Mouse (Mus musculus) forebrain, embryonic 14.5 days (tissue): ENCODE measurements at regions not wholly inside any gene's neighbourhood (a gene's known extent, or its start where the extent isn't known, plus 50 kb on each side); places are given as distances from the start of the nearest gene placed in this dataset.

Source experiments
- ATAC-seq: fragments of 200-750 bp; cut with Nextera tagmentation; 2 replicates; pipeline ENCODE4 v1.8.0; 2017; ENCODE audit warnings: mild to moderate bottlenecking, moderate library complexity
- DNase-seq: peaks from one replicate; pipeline ENCODE4 v3.0.0-alpha.2; 2015; ENCODE audit warnings: low spot score
- H3K27ac ChIP-seq: fragments of 300-500 bp; sonication (generic); 2 replicates; pipeline ENCODE4 v1.5.1; 2014; ENCODE audit warnings: low read depth, mild to moderate bottlenecking, control low read depth, low read length, moderate library complexity
- H3K27me3 ChIP-seq: fragments of 300-500 bp; sonication (generic); replicated peaks from 2 replicates; pipeline ENCODE4 v1.6.1; 2014; ENCODE audit warnings: low read length, control low read depth, mixed read lengths; ENCODE audit not compliant: control insufficient read depth, insufficient read depth
- H3K36me3 ChIP-seq: fragments of 300-500 bp; sonication (generic); 2 replicates; pipeline ENCODE4 v1.6.1; 2014; ENCODE audit warnings: low read length, control low read depth; ENCODE audit not compliant: control insufficient read depth, insufficient read depth
- H3K4me1 ChIP-seq: fragments of 300-500 bp; sonication (generic); 2 replicates; pipeline ENCODE4 v1.6.1; 2014; ENCODE audit warnings: antibody characterized with exemption, low read length, control low read depth; ENCODE audit not compliant: control insufficient read depth, insufficient read depth
- H3K4me2 ChIP-seq: fragments of 300-500 bp; sonication (generic); 2 replicates; pipeline ENCODE4 v1.6.1; 2014; ENCODE audit warnings: mild to moderate bottlenecking, control low read depth, low read length
- H3K4me3 ChIP-seq: fragments of 300-500 bp; sonication (generic); 2 replicates; pipeline ENCODE4 v1.5.1; 2014; ENCODE audit warnings: low read depth, low read length, control low read depth
- H3K9ac ChIP-seq: fragments of 300-500 bp; sonication (generic); 2 replicates; pipeline ENCODE4 v1.6.1; 2014; ENCODE audit warnings: mild to moderate bottlenecking, low read length, control low read depth, moderate library complexity
- H3K9me3 ChIP-seq: fragments of 300-500 bp; sonication (generic); replicated peaks from 2 replicates; pipeline ENCODE4 v1.6.1; 2016; ENCODE audit warnings: low read length, control low read depth, mixed read lengths; ENCODE audit not compliant: control insufficient read depth
- WGBS: fragments of 180-500 bp; shearing (Covaris S2); extraction: QIAGEN DNeasy Blood & Tissue Kit; methylation state at CpG from one replicate; pipeline ENCODE4 v1.1.7; 2014; 5-methylcytosine and 5-hydroxymethylcytosine counted together

DNA sequence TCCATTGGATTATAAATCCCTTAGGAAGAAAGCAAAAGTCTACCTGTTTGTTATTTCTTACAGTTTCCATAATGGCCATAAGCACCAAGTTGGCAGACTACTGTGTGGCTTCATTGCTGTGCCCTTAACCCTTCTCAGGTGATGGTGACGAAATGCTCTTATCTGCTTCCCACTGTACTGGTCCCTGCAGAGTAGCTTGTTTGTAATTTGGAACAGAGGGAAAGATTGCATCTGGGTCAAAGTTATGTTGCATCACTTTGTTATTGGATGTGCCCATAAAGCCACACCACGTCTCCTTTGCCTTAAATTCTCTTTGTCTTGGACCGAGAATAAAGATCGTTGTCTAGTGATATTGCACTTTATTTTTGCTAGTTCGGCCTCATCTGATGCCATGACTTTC lies 615.9 kb downstream of the Nfib start:
- Histone ChIP-seq H3K4me1 (no peaks in the 10 kb centered on the region), H3K27me3 (no peaks in the 10 kb centered on the region), H3K9ac (no peak overlapping the region), H3K36me3 (no peaks in the 10 kb centered on the region), H3K4me3 (no peak overlapping the region), H3K4me2 (no peak overlapping the region), H3K27ac (no peak overlapping the region), H3K9me3 (no peaks in the 10 kb centered on the region)
- ATAC-seq (no peak), DNase-seq (no peak)
- 95% methylated on average over 5 of the region's 5 CpGs for WGBS

DNA sequence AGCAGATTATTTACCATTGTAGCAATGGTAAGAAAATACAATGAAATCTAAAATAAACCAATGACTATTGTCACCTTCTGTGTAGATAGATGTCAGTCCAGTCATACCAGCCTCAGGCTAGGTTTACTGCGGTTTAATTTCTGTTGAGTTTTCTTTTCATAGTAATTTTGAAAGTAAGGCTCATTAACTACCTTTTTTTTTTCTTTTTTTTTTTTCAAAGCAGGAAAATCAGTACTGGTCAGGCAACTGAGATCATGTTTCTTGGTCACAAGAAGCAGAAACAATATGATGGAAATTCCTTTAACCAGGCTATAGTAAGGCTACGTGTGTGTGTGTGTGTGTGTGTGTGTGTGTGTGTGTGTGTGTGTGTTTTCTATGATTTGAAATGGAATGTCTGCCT lies 622.0 kb downstream of the Nfib start:
- ATAC-seq (no peak), DNase-seq (no peak)
- H3K4me1 ChIP-seq: no peaks in the 10 kb centered on the region
- no peak overlapping the region for H3K9ac ChIP-seq
- WGBS: 93% methylated on average over 2 of the region's 2 CpGs
- no peak overlapping the region for H3K27ac ChIP-seq
- H3K9me3 ChIP-seq: no peaks in the 10 kb centered on the region
- H3K36me3 ChIP-seq: no peaks in the 10 kb centered on the region
- H3K27me3 ChIP-seq: no peaks in the 10 kb centered on the region
- H3K4me3 ChIP-seq: no peak overlapping the region
- H3K4me2 ChIP-seq: no peak overlapping the region

- ATAC-seq (no peak), DNase-seq (no peak)
- Histone ChIP-seq H3K4me2 (no peak overlapping the region), H3K9me3 (no peaks in the 10 kb centered on the region), H3K27ac (no peak overlapping the region), H3K36me3 (no peaks in the 10 kb centered on the region), H3K4me1 (no peaks in the 10 kb centered on the region), H3K4me3 (no peak overlapping the region), H3K27me3 (no peaks in the 10 kb centered on the region), H3K9ac (no peak overlapping the region)
- WGBS: 76% methylated on average over 3 of the region's 3 CpGs
These were observed 625.4 kb upstream of the Mpdz start for GRCm38 (mm10) chr4:82068050-82068449.

- no peak for DNase-seq
- no peaks in the 10 kb centered on the region for H3K4me1 ChIP-seq
- ATAC-seq: no peak
- no peak overlapping the region for H3K9ac ChIP-seq
- 75% methylated on average over 14 of the region's 14 CpGs for WGBS
- H3K9me3 ChIP-seq: no peaks in the 10 kb centered on the region
- H3K27me3 ChIP-seq: no peaks in the 10 kb centered on the region
- H3K4me2 ChIP-seq: no peak overlapping the region
- no peaks in the 10 kb centered on the region for H3K36me3 ChIP-seq
- no peak overlapping the region for H3K27ac ChIP-seq
- no peak overlapping the region for H3K4me3 ChIP-seq
These were observed 623.2 kb upstream of the Mpdz start for GRCm38 (mm10) chr4:82065641-82066358.

DNA sequence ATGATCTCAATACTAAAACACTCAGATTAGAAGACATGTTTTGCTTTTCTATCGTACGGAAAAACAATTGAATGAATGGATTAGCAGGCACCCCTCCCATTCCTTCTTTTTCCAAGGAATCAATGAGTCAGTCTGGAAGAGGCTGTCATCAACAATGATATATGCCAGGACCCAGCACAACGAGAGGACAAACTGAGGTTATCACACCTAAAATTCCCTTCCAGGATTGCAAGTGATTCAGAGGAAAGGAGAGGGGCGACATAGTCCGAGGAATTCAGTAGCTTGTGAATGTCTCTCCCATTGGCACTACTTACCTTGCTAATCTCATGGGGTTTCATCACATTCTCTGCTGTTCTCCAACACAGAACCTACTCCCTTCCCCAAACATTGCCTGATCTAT lies 620.1 kb upstream of the Mpdz start:
- DNase-seq (no peak), ATAC-seq (no peak)
- Histone ChIP-seq H3K9me3 (no peaks in the 10 kb centered on the region), H3K4me3 (no peak overlapping the region), H3K27ac (no peak overlapping the region), H3K36me3 (no peaks in the 10 kb centered on the region), H3K4me2 (no peak overlapping the region), H3K4me1 (no peaks in the 10 kb centered on the region), H3K27me3 (no peaks in the 10 kb centered on the region), H3K9ac (no peak overlapping the region)
- 77% methylated on average over 5 of the region's 5 CpGs for WGBS

DNA sequence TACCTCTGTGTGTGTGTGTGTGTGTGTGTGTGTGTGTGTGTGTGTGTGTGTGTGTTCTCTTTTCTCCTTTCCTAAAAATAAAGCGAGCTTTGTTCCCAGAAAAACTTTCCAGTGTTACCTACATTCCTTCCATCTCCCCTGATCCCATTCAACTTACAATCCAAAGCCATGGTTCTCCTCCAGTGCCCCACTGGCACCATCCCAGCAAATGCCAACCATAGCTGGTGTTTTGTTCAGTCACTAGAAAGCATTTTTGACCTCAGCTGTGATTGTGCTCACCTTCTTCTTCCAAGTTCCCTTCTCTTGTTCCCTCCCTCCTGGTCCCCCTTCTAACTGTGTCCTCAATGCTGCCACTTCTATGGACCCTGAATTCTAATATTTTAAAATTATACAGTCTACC lies 614.1 kb upstream of the Mpdz start:
- H3K4me2 ChIP-seq: no peak overlapping the region
- H3K4me3 ChIP-seq: no peak overlapping the region
- H3K9ac ChIP-seq: no peak overlapping the region
- no peaks in the 10 kb centered on the region for H3K27me3 ChIP-seq
- H3K27ac ChIP-seq: no peak overlapping the region
- 93% methylated on average over 1 of the region's 1 CpGs for WGBS
- ATAC-seq (no peak), DNase-seq (no peak)
- no peaks in the 10 kb centered on the region for H3K4me1 ChIP-seq
- no peaks in the 10 kb centered on the region for H3K36me3 ChIP-seq
- H3K9me3 ChIP-seq: no peaks in the 10 kb centered on the region

GRCm38 (mm10) chr4:82048171-82048570 lies 605.6 kb upstream of the Mpdz start:
- no peak for ATAC-seq
- WGBS: 91% methylated on average over 2 of the region's 2 CpGs
- no peak overlapping the region for H3K9ac ChIP-seq
- H3K36me3 ChIP-seq: no peaks in the 10 kb centered on the region
- no peak for DNase-seq
- no peaks in the 10 kb centered on the region for H3K4me1 ChIP-seq
- no peak overlapping the region for H3K4me2 ChIP-seq
- H3K27me3 ChIP-seq: no peaks in the 10 kb centered on the region
- no peaks in the 10 kb centered on the region for H3K9me3 ChIP-seq
- no peak overlapping the region for H3K27ac ChIP-seq
- H3K4me3 ChIP-seq: no peak overlapping the region

DNA sequence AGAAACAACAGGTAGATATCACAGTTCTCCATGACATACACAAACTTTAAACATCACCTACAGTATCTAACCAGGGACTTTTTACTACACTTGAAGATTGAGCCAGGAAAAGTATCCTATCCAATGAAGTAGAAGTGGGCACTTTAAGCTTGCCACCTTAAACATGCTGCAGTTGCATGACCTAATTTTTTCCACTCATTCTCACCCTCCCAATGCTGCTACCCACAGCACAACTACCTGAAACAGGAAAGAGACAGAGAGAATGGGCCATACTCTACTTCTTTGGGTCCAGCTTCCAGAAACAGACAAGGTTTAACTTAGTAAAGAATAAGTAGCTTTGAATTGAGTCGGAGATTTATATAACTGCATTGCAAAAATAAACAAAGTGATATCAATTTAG lies 594.9 kb upstream of the Mpdz start:
- Histone ChIP-seq H3K4me2 (no peak overlapping the region), H3K36me3 (no peaks in the 10 kb centered on the region), H3K4me1 (no peaks in the 10 kb centered on the region), H3K27ac (no peak overlapping the region), H3K9ac (no peak overlapping the region), H3K27me3 (no peaks in the 10 kb centered on the region), H3K9me3 (no peaks in the 10 kb centered on the region), H3K4me3 (no peak overlapping the region)
- no peak for DNase-seq
- 83% methylated on average over 1 of the region's 1 CpGs for WGBS
- ATAC-seq: no peak

- Histone ChIP-seq H3K4me3 (no peak overlapping the region), H3K4me1 (no peaks in the 10 kb centered on the region), H3K27ac (no peak overlapping the region), H3K36me3 (no peaks in the 10 kb centered on the region), H3K27me3 (no peaks in the 10 kb centered on the region), H3K4me2 (no peak overlapping the region), H3K9ac (no peak overlapping the region), H3K9me3 (no peaks in the 10 kb centered on the region)
- WGBS: 35% methylated on average over 3 of the region's 3 CpGs
- DNase-seq: no peak
- no peak for ATAC-seq
These were observed 592.6 kb upstream of the Mpdz start for GRCm38 (mm10) chr4:82035074-82035703.
